Mouse (Mus musculus): ENCODE measurements at regions not wholly inside any gene's neighbourhood (a gene's known extent, or its start where the extent isn't known, plus 50 kb on each side); places are given as distances from the start of the nearest gene placed in this dataset.

DNA sequence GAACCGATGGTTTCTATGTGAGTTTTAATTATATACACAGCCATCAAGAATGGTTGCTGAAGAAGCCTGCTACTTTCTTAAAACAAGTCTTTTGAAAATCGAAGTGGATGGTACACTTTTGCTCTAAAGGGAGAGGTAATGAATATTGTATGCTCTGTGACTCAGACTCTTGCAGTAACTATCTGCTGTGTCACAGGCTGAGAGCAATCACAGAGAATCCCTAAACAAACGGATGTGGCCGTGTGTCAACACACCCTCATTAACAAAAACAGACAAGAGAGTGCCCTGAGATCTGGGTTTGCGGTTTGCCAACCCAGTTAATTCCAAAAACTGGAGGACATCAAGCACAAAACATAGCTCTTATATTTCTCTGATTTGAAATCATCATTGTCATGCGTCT lies 292.1 kb upstream of the Mmadhc start:
- no peak for DNase-seq

DNA sequence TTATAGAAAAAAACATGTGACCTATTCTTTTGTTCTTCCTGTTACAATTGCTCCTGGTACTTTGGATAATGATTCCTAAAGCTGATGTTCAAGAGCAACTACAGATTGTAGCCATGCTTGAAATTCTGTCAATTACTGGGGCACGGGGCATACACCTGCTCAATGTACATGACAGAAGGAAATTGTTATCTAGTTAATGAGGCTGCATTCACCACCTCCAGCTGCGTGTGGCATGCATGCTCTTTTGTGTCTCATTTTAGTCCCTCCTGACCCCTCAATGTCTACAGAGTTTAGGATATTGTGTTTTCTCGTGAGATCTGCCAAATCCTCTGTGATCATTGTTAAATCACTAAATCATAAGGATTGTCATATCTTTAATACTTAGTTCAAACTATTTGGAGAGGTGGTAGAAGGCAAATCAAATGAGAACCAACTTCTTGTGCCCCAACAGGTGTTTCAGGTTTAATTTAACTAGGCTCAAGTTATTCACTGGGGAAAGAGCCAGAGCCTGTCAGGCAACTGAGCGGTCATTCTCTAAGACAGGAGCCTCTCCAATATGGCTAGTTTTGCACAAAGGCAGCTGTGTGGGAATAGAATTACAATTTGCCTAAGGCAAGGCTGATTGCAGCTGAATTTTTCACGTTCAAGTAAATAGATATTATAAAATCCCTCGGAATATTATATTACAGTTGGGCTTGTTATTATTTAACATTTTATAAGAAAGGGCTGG lies 289.9 kb upstream of the Mmadhc start:
- DNase-seq = no peak

DNA sequence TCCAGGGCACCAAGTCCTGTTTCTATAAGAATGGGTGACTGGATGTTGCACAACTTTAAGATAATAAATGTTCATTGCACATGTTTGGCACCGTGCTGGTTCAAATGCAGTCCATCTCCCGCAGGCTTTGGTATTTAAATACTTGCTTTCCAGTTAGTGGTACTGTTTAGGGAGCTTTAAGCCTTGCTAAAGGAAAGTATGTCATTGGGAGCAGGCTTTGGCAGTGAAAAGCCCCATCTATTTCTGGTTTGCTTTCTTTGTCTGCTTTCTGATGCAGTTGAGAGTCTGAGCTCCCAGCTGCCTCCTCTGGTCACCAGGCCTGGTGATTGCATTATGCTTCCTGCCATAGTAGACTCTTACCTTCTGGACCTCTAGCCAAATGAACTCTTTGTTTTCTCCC lies 283.0 kb upstream of the Mmadhc start:
- DNase-seq = no peak

DNA sequence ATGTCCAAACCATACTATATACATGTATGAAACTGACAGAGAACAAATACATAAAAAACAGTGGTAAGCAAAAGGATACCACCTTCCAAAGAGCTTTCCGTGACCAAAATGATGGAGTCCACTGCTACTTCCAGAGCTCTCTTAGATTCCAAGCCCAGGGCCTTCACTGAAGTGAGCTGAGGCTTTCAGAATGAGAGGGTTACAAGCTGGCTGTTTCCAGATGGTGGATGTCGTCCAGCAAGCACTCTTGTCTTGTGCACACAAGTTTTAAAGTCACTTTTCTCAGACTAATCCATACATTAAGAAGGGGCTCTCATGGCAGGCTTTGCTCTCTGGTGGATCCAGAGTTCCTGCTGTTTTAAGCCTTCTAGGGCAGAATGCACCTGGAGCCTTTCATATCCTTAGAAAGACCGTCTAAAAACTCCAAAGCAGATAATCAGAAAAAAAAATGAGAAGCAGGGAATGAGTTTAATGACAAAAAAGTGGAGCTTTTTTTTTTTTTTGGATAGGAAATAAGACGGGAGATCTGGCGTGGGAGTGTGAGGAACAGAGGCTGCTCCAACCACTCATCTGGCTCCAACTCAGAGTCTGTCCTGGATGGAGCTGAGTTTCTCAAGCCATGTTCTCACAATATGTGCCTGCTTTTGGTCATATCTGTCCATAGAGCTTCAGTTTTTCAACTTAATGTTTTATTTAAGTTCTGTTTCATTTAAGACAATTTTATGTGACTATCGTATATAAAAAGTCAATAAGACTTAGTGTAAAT lies 281.9 kb upstream of the Mmadhc start:
- DNase-seq = no peak

DNA sequence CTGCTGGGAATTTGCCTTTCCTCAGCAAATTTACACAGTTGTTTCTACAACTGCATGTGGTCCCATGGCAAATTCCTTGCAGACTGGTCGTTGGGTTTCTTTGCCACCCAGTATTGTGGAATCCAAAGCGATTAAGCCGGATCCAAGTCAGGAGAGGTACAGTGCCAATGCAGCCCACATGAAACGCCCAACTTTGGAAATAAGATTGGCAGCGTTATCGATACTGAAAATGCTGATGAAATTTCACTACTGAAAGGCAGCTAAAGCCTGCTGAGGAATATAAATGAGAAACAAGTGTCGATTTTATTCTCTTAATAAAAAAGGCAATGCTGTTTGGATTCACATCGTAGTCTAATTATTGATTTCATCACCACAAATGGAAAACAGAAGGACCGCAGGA lies 281.1 kb upstream of the Mmadhc start:
- no peak for DNase-seq

DNA sequence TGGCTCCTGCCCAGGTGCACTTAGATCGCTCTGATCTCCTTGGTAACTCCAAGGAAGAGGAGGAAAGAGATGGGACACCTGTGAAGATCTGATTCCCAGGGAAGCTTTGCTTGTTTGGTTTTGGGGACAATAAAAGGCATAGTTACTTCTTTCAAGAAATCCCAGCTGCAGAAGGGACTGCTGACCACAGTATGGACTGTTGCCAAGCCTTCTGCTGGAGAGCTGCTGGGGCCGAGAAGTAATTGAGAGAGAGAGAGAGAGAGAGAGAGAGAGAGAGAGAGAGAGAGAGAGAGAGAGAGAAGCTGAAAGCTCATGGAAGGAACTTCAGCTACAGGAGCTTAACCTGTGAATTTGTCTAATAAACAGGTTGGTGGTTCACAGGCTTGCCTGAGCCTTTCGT lies 276.9 kb upstream of the Mmadhc start:
- no peak for DNase-seq

DNA sequence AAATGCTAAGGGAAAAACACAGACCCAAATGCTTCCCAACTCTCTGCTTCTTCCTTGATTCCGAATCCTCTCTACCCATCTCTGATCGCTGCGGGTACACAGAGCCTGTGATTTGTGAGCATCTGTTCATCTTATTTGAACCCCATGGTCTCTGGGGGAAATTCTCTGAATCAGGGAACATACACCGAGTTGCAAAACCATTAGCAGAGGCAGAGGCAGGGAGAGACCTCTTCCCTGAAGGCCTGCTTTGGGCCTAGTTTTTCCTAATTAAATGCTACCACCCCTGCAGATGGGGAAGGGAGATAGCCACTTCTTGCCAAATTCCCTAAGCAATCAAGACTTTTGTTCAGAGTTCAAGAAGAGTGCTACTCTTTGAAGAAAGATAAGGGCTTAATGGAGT lies 274.4 kb upstream of the Mmadhc start:
- no peak for DNase-seq

DNA sequence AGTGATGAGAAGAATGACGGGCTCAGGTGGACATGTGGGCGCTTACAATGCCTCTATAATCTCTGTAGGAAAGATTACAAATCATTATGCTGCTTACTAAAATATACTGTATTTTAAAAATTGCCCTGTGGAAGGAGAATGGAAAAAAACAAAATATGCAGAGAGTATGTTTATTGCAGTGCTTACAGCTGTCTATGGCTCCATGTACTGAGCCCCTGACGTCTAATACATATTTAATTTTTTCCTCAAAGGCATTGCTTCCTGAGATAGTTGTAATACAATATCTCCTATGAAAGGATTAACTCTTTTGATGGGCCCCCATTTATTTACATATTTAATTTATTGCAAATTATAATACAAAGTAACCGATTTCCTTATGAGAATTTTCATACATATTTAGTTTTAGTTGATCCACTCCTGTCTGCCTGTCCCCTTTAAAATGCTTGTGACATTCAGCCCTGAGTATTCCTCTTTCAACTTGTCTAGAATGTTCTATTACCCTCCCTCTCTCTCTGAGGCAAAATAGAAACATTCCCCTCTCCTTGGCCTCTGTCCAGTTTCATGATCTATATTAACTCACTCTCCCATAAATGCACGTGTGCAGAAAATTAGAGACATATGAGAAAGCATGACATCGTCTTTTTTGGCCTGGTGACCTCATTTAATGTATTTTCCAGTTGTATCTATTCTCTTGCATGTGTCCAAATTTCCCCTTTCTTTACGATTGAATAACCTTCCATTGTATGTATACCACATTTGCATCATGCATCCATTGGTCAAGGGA lies 273.1 kb upstream of the Mmadhc start:
- DNase-seq = no peak

DNA sequence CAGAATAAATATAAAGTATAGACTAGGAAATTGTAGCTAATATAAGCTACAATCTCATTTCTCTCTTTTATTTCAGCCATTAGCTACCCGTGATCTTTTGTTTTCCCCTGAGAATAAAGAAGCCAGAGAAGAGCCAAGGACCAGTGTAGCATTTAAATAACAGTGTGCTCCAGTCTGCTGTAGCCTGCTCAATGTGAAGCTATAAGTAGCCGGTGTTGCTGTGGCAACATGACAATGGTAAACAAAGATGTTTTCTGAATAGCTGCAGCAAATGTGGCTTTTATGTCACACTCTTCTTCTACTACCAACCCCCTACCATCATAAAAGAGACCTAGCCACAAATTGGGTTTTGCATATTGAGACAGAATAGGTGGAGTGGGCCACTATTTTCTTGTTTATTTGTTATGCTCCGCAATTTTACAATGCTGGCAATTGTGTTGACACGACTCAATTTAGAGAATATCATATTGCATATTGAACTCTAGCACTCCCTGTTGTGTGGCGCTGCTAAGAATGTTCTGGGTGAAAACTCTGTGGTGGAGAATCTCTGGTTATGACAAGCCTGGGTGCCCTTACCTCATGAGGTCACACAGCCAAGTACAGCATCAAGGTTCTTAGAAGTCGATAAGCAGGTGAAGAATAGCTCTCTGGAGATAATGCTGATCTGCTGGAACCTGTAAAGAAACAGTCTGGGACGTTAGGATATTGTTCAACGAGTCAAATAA lies 272.3 kb upstream of the Mmadhc start:
- no peak for DNase-seq

DNA sequence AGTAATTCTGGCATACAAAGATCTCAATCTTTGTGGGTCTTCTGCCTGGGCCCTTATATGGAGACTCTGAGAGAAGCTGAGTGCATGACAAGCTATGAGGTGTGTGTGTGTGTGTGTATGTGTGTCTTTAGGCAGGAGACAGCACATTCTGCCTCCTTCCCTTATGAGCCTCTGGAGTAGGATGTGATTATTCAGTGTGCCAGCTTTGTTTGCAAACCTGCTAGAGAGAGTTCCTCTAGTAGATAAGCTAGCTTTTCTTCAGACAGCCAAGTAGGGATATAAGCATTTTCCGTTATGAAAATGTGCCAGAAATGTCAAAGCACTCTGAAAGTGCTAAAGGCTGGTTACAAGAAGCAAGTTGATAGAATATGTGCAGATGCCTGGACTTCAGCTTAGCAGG lies 270.9 kb upstream of the Mmadhc start:
- DNase-seq = no peak

DNA sequence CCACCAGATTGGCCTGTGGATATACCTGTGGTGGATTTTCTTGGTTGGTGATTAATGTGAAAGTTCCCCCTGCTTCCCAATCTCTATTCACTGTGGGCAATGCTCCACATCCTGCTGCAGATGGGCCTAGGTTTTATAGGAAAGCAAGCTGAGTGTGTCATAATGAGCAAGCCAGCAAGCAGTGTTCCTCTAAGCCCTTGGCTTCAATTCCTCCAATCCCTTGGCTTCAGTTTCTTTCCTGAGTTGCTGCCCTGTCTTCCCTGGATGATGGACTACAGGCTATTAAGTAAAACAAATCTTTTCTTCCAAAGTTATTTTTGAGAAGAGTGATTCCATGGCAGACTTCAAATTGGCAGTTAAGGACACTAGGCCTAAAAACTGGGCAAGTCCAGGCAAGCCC lies 257.4 kb upstream of the Mmadhc start:
- DNase-seq = no peak

DNA sequence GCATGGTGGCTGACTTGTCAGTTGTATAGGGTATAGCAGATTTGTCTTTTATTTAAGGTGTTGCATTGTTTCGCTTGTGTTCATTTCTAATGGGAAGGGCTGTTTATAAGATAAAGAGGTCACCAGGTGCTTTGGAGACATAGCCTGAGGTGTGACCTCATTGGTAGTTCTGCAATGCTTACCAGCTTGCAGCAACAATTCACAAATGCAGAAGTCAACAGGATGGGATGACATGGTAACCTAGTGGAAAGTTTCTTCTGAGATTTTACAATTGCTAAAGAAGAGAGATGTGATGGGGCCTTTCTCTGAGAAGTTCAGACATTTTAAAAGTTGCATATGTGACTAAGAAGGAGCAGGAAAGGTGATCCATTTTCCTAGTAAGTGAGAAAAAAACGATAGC lies 255.8 kb upstream of the Mmadhc start:
- DNase-seq = no peak

DNA sequence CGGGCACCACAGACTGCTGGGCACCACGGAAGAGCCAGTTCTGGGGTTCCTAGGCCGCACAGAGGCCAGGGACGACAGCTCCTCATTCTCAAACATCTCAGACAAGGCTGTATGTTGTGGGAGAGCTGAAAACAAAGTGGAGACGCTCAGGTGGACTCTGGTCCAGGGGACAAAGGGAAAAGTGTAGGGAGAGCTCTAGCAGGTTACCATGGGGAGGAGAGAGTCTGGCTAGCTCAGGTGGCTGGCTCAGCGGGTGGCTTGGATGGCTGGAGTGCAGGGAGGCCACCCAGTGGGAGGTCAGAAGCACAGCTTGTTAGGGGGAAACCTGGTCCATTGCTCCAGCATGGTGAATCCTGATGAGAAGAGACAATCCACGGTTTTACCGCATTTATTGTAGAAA lies 253.3 kb upstream of the Mmadhc start:
- peak; percentile 63 to 66 for DNase-seq

DNA sequence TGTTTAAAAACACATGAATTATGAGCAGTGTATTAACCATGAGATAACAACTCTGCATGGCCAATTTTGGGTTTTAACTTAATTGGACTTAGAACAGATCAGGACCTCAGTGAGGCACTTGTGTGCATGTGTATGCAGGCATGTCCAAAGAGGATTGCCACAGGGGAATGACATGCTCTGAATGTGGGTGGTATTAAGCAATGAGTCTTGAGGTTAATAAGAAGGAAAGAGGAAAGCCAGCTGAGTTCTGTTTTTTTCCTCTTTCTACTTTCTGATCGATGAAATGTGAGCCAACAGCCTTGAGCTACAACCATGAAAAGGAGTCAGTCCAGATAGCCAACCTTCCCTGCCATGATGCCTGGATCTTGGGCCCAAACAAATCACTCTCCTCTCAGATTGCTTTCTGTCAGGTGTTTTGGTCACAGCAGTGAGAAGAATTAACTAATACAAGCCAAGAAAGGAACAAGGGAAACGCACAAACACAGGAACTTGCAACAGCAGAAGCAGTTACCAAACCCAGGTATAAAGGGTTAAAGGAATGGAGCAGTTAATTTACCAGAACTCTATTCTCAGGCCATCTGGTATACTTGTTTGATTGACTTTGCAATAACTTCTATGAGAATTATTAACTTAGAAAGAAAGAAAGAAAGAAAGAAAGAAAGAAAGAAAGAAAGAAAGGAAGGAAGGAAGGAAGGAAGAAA lies 243.3 kb upstream of the Mmadhc start:
- DNase-seq = no peak

DNA sequence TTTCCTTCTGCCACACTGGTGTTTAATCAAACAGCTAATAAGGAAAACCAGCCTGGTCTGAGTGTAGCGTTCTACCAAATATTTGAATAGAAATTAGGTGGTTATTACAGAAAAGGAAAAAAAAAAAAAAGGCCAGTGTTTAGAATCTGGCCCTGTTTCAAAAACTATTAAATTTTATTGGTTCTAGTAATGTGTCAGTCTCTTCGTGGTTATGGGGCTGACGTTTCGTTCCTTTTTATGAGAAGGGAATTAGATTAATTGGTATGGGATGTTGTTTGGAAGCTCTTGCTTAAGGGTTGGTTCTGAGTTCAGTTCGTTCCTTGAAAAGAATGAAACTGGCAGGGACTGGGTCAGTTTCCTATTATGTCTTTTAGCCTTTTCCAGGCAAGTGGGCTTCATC lies 241.5 kb upstream of the Mmadhc start:
- DNase-seq = no peak

DNA sequence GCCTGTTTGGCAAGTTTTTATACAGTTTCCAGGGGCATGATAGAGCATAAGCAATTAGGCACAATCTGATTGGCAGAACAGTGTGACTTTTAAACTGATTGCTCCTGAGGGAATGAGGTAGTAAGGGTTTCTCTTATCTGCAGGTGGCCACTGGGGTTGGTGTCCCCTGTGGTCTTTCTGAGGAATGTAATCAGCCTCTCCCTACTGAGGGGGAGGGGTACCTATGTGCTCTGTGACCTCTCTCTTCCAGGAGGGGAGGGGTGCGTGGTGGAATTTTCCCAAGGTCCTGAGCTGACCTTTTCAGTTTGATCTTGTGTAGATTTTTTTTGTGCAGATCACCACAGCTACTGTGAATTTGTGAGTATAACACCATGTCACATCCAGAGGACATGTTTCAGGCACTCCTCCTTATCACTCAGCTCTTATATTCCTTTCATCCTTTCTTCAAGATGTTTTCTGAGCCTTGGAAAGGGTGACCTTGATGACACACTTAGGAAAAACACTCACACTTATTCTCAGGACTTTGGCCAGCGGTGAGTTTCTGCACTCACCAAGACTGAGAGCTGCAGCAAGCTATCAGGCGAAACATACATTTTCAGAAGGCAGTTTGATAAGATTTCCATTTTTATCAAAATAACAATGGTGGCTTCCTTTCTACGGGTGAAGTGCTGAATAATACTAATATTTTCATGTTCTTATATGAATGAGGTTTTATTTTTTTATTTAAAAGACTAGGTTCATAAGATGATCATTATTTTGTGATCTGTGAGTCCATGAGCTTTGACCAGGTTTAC lies 238.7 kb upstream of the Mmadhc start:
- no peak for DNase-seq

DNA sequence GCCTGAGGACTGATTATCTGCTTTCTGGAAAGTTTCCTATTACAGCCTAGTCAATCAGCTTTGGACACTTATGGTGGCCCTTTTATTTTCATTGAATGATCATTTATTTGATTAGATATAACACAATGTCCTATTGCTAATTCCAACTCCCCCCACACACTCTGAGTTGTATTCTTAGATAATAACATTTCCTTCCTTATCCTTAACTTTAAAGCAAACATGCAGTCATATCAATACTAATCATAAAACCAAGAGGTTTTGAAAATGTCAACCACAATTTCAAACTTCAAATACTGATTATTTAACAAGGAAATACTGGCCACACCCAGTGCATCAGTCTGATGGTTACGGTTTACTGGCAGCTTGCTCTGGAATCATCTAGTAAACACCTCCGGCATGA lies 237.1 kb upstream of the Mmadhc start:
- DNase-seq = no peak

DNA sequence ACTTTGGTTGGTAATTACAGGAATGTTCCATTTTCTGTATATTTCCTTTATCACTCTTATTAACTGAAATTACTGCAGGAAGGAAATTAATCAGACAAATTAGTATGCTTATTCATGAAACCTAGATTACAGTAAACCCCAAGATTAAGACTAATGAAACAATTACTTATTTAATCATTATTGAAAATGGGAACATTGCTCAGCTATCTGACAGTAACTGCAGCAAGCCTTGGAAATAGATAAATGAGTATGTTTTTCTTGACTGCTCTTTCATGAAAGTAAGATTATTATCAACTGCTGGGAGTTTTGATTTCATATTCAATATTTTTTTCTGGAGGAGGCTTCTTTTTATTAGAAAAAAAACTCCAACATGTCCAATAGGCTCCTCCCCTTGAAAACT lies 230.8 kb upstream of the Mmadhc start:
- no peak for DNase-seq

DNA sequence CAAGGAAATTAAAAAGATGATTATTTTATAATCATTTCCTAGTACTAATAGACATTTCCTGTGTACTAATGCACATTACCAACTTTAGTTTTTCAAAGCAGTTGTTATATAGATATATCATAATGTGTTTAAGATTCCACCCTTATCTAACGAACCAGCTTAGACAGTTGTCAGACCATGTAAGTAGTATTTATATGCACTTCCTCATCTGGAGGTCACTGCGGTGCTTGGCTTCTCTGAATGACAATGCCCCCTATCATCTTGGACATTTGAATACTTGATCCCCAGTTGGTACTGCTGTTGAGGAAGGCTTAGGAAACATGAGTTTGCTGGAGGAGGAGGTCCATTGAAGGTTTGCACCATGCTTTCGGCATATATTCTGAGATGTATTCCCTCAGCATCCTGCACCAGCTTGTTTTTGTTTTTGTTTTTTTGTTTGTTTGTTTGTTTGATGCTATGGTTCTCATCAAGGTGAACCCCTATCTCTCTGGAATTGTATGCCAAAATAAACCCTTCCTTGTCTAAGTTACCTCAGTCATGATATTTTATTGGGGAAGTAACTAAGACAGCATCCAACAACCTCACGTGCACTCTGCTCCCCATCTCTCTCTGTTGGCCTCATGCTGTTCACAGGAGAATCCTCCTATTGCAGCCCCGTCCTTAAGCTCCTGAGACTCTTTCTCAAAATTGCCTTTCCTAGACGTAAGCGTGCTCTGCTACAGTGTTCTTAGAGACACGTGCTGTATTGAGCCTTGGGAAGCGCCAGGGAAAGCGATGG lies 228.4 kb upstream of the Mmadhc start:
- no peak for DNase-seq

DNA sequence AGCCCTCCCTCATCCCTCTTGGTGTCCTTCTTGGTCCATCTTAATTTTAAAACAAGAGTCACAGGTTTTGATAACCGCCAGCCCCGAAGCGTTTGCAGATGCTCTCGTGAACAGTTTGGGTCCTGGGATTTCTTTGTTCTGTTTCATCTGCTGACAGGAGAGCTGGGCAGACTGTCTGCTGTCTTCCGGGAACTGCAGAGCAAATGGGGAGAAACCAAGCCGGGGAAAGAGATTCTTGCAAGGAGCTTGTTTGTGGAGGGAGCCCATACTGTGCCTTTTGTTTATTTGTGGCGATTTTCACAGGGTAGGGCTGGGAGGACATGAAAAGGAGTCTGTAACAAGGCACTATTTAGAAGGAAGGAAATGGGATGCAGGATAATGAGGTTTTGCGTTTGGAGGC lies 223.6 kb upstream of the Mmadhc start:
- no peak for DNase-seq

DNA sequence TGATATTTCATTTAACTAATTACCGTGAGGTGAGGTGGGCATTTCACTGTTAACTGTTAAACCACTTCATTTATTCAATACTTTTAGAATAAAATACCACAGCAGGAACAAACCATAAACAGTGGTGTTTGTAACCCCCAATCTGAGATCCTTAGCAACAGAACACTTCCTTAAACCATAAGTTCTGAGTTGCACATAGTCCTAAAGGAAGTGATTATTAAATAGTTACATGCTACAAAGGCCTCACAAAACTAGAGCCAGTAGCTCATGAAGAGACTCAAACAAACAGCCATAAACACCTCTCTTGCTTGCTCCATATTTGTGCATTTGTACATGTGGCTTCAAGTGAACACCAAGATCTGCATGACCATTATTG lies 222.5 kb upstream of the Mmadhc start:
- no peak for DNase-seq

All from kidney, adult 8-10 months (tissue).